Mouse (Mus musculus) bone marrow, adult 2 months (tissue): ENCODE data around the gene Cfap57.

Experiments
- CTCF ChIP-seq: fragments of 200-500 bp; IDR thresholded peaks from 2 replicates; pipeline ENCODE4 v1.5.1; 2011; ENCODE audit warnings: low read length, control low read depth; ENCODE audit not compliant: control insufficient read depth, insufficient read depth
- POLR2A ChIP-seq: fragments of 200-500 bp; IDR thresholded peaks from 2 replicates; pipeline ENCODE4 v1.6.1; 2011; ENCODE audit warnings: low read depth, mild to moderate bottlenecking, control low read depth, low read length, borderline replicate concordance; ENCODE audit not compliant: control insufficient read depth

GRCm38 (mm10) chr4:118522248-118522647 lies 98.3 kb downstream of the Cfap57 start:
- no peak for TF ChIP-seq CTCF
- TF ChIP-seq POLR2A, result no peak
